Mouse (Mus musculus) layer of hippocampus, postnatal 14 days (tissue): Measurements from ENCODE around the gene Nol6. TPM values are rescaled to one million over a fixed set of nuclear protein-coding genes. Genes with fewer than 3 reads are reported as not detected.

Experiments used
- DNase-seq, 2 experiments: peaks; one replicate each; pipeline ENCODE4 v3.0.0; 2021 to 2022; ENCODE audit warnings: low spot score in 2 of 2, mixed read lengths in 1 of 2
- long read RNA-seq, 2 experiments: library from polyadenylated mRNA; stranded (forward); transcript quantifications; one replicate each; pipeline ENCODE4 v2.0.0; 2021
- total RNA-seq, 2 experiments: library from RNA; stranded (reverse); gene quantifications; 2 replicates each; pipeline ENCODE4 v1.2.3; 2021

Gene Nol6
- 10 to 100 TPM; 90.4 to 95.1 TPM for total RNA-seq
- long read RNA-seq, experiment 1, full-length matches to known transcripts = 26 of 51 reads
- long read RNA-seq, experiment 1, partial matches to known transcripts = 20 of 51 reads
- long read RNA-seq, experiment 1, other reads (novel, unspliced or antisense) = 5 of 51 reads
- long read RNA-seq, experiment 2, full-length matches to known transcripts = 32 of 60 reads
- long read RNA-seq, experiment 2, partial matches to known transcripts = 24 of 60 reads
- long read RNA-seq, experiment 2, other reads (novel, unspliced or antisense) = 4 of 60 reads

DNA sequence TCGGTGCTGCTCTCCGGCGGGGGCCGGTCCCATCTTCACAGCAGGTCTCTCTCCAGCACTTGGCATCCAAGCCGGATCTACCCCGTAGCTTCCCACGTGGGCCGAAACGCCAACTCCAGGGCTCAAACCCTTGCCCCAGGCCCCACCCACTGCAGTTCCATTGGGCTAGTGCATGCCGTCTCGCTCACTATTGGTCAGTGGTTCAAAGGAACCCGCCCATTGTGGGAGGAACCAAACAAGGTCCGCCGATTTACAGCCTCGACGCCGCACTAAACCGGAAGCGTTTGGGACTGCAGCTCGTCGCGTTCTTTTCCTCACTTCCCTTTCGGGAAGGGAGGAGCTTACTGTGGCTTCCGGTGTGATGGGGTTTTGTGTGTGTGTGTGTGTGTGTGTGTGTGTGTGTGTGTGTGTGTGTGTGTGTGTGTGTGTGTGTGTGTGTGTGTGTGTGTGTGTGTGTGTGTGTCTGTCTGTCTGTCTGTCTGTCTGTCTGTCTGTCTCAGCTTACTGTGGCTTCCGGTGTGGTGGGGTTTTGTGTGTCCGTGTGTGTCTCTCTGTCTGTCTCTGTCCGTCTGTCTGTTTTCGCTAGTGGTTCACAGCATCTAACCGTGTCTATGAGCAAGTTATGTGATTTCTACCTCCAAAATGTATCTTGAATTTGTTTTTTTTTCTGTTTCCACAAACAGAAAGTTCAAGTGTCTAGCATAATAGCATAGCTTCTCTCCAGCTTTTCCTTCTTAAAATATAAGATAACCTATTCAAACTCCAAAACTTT lies at the start of gene Nol6:
Gene Nol6, minus strand, starts transcription at position 276 of the 772 bp plus-strand sequence.
- DNase-seq = peak; percentile 97 to 100

DNA sequence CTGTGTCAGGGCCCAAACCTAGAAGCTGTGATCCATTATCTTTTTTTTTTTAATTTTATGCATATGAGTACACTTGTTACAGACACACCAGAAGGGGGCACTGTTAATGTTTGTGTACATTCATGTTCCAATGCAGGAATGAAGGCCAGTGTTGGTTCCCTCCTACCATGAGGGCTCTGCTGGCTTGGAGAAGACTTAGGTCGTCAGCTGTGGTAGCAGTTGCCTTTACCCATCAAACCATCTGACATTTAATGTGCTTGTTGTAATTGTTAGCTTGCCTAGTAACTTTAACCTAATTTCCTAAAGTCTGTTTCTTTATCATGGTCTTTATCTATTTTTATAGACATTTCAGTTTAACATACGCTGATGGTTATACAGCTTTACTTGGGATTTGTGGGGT lies 46.7 kb upstream of the Nol6 start:
- no peak for DNase-seq

- peak; percentile 76 to 90 for DNase-seq
Observed at GRCm38 (mm10) chr4:41165693-41166475, 41.6 kb upstream of the Nol6 start.

- DNase-seq = no peak
Observed at GRCm38 (mm10) chr4:41164974-41165373, 40.7 kb upstream of the Nol6 start.

DNA sequence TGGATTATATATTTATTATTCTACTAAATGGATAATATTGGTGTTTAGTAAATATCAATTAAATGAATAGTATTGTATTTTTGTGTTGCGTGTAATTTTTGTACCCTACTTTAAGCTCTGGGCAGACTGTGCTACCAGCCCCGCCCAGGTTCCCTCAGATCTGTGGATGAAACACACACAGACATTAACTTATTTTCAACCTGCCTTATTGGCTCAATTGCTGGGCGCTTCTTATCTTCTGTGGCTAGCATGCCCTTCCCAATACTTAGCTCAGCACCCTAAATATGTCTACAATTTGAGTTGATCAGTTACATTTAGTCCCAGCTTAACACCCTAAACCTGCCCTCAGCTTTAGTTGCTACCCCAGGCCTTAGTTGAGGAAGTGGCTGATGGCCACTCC lies 37.0 kb upstream of the Nol6 start:
- DNase-seq = no peak

DNA sequence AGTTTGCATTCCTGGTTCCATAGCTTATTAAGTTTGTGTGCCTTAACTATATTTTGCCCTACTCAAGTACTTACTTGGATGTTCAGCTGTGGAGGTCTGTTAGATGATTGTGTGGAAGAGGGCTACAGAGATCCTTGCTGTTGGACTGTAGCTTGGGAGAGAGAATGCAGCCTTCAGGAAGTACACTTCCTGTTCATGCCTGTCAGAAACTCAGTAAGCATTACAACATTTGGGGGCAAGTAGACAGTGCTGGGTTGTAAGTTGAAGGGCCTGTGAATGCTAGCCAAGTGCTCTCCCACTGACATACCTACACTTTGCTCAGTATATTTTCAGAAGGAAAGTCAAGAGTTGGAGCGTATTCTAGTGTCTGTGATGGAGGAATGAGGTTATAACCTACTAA lies 34.0 kb upstream of the Nol6 start:
- no peak for DNase-seq

DNA sequence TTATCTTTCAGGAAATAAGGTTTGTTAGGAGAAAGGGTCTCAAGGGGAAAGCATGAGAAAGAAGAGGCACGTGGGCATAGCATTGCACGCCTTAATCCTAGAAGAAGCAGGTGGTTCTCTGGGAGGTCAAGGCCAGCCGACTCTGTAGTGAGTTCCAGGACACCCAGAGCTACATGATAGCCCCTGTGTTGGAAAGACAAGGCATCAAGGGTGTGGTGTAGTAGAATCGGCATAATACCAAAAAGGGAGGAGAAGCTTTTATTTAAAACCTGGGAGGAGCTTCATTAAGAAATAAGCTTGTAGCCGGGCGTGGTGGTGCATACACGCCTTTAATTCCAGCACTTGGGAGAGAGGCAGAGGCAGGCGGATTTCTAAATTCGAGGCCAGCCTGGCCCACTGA lies 32.7 kb upstream of the Nol6 start:
- DNase-seq = no peak

- no peak for DNase-seq
Observed at GRCm38 (mm10) chr4:41153146-41153545, 28.9 kb upstream of the Nol6 start.

DNA sequence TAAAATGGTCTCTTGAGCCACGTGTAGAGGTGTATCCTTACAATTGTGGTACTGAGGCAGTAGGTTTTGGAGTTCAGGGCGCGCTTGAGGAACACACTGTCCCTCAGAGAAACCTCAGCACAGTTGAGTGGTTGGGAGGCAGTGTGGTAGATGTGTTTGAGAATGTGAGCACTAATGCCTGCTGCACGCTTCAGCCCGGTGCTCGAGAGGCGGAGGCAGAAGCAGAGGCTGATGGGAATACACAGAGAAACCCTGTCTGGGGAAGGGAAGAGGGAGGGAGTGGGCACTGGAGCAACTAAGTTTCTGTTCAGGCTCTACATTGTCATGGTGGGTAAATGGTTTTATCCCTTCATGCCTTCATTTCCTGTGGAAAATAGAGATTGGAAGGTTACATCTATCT lies 26.9 kb upstream of the Nol6 start:
- DNase-seq = no peak

DNA sequence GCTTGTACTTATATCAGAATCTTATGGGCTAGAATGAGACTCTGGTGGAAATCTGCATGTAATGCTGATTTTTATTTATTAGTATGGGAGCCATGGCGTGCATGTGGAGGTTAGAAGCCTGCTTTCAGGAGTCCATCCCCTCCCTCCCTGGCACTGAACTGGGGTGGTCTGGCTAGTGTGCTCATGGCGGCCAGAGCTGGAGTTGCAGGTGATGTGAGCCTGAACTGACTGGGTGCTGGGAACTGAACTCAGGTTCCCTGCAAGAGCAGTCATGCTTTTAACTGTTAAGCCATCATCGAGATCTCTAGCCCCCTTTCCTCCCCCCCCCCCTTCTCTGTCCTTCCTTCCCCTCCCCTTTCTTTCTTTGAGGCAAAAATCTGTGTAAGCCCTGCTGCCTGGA lies 25.6 kb upstream of the Nol6 start:
- no peak for DNase-seq

DNA sequence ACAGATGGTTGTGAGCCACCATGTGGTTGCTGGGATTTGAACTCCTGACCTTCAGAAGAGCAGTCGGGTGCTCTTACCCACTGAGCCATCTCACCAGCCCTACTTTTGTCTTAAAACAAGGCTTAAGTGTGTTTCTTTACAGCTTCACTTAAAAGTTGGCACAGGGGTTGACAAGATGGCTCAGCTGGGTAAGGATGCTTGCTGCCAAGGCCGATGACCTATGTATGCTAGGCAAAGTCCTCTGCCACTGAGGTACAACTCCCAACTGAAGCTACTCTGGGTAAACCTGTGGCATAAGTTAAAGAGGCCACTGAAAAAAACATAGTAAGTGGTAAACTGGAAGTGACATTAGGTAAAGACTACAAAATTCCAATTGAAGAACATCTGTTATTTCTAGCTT lies 18.3 kb upstream of the Nol6 start:
- DNase-seq = no peak

DNA sequence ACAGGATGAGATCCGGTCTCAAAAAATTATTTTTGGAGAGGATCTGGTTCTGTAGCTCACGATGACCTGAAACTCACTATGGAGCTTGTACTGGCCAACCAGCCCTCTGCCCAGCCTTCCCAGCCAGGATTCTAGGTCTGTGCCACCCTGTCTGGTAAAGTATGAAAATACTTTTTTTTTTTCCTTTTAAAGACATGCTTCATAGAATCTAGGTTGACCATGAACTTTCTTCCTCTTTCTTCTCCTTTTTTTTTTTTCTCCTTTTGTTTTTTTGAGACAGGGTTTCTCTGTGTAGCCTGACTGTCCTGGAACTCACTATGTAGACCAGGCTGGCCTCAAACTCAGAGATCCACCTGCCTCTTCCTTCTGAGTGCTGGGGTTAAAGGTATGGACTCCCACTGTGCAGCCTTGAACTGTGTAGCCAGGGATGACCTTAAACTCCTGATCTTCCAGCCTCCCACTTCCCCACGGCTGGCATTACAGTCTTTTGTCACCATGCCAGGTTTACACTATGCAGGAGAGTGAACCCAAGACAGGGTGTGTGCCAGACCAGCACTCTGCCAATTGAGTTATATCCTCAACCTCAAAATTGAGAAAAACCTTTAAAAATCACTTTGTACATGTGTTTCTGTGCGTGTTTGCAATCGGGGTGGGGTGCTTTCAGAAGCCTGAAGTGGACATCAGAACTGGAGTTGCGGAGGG lies 16.1 kb upstream of the Nol6 start:
- DNase-seq = no peak

GRCm38 (mm10) chr4:41136811-41137210 lies 12.6 kb upstream of the Nol6 start:
- DNase-seq = no peak

GRCm38 (mm10) chr4:41136454-41136805 lies 12.2 kb upstream of the Nol6 start:
- DNase-seq = peak; percentile 24 to 32

DNA sequence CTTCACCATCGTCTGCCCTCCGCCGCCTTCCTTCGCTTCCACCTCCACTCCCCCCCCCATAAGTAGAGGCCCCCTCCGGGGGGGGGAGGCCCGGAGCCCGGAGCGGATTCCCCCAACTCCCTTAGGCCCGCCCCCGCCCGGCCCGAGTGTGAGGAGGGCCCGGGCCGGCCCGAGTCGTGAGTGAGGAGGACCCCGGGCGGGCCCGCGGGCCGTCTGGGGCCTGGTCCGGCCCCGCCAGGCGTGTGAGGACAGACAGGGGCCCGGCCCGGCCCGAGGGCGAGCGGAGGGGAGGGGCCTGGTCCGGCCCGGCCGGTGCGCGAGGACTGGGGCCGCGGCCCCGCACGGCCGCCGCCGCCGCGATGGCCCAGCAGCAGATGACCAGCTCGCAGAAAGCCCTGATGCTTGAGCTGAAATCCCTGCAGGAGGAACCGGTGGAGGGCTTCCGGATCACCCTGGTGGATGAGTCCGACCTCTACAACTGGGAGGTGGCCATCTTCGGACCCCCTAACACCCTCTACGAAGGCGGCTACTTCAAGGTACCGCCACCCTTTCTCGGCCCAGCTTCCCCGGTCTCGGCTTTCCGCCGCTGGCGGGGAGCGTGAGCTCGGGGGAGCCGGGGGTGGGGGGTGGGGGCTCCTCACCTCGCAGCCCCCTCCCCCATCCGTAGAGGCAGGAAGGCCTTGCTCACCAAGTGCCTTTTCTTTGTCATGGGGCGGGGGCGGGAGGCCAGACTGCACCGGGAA lies 11.6 kb upstream of the Nol6 start, which contains the start of gene Ube2r2:
Gene Ube2r2, plus strand, starts transcription at position 33 of the 743 bp plus-strand sequence.
- DNase-seq = peak; percentile 45 to 47

DNA sequence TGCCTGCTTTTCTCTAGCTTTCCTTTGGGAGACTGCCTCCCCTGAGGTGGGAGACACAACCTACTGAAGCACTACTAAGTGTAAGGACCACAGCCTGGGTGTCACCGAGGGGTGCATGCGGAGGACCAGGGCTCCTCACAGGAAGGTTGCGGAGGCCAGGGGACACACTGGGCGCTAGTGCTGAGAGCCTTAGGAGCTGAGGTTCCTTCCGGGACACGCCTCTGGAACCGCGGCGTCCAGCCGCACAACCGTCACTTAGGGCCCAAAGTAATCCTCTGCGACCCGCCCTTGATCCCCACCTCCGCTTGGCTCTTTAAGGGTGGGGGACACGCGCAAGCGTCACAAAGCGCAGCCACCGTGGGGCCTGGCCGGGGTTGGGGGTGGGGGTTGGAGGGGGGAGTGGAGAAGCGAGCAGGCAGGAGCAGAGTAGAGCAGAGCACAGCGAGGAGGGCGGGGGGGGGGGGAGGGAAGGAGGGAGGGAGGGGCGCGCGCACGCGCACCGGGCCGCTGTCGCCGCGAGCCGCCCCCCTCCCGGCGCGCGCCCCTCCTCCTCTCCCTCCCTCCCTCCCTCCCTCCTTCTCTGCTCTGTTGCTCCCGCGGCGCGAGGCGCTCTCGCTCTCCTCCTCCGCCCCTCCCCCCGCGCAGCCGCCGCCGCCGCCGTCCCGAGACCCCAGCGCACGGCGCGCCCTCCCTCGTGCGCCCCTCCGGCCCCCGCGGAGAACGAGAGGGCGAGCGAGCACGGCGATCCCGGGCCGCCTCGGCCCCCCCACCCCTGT lies 10.9 kb upstream of the Nol6 start:
- DNase-seq = peak; percentile 67 to 68

DNA sequence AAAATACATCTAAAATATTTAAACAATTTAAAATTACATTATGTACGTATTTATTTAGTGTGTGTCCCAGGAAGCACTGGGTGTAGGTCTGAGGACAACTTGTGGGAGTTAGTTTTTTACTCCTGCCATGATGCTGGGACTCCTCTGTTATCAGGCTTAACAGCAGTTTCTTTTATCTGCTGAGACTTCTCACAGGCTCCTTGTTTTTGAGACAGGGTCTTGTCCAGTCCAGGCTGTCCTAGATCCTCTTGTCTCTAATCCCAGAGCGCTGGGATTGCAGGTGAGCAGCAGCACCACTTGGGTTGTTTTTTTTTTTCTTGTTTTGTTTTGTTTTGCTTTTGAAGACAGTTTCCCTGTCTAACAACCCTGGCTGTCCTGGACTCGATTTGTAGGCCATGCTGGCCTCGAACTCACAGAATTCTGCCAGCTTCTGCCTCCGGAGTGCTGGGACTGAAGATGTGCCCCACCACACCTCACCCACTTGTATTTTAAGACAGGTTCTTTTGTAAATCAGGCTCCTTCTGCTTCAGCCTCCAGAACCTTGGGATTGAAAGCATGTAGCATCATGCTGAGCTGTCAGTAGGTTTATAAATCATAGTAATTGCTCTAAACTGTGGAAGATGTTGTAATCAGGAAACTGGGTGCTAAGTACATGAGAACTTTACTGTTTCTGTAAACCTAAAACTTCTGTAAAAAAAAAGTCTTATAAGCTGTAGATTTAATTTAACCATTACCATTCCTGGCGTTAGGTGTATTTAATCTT lies 9.5 kb upstream of the Nol6 start:
- no peak for DNase-seq

- no peak for DNase-seq
Observed at GRCm38 (mm10) chr4:41132471-41132870, 8.2 kb upstream of the Nol6 start.

- no peak for DNase-seq
Observed at GRCm38 (mm10) chr4:41129836-41130235, 5.6 kb upstream of the Nol6 start.
